Mouse (Mus musculus): Measurements from ENCODE around the gene Crybg3.

The Crybg3 gene

DNA sequence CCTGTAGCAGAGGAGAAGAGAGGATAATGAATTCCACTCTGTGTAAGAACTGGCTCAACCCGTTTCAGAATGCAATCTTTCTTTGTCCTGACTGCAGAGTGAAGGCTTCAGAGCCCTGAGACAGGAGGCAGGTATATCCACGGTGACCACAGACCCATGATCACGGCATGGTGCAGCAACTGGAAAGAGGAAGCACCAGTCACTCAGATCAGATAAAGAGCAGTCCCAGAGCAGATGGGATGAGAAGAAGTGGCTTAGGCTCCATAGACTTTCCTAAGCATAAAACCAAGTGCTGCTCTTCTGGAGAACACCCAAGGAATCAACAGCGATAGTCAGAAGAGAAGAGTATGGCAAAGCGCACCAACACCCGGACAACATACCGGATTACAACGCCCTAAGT lies 21.5 kb downstream of the Crybg3 start:
- DNase-seq (ENCODE audit: low spot score), result no peak

- no peak for DNase-seq (ENCODE audit: low spot score)
Observed at GRCm38 (mm10) chr16:59573961-59574360, 26.8 kb downstream of the Crybg3 start.

- DNase-seq (ENCODE audit: low spot score), result no peak
Observed at GRCm38 (mm10) chr16:59572685-59573084, 28.1 kb downstream of the Crybg3 start.

- no peak for DNase-seq (ENCODE audit: low spot score)
Observed at GRCm38 (mm10) chr16:59570807-59571206, 30.0 kb downstream of the Crybg3 start.

GRCm38 (mm10) chr16:59569837-59570236 lies 30.9 kb downstream of the Crybg3 start:
- DNase-seq (ENCODE audit: low spot score), result no peak

GRCm38 (mm10) chr16:59567721-59568381 lies 32.9 kb downstream of the Crybg3 start:
- DNase-seq (ENCODE audit: low spot score), result no peak

DNA sequence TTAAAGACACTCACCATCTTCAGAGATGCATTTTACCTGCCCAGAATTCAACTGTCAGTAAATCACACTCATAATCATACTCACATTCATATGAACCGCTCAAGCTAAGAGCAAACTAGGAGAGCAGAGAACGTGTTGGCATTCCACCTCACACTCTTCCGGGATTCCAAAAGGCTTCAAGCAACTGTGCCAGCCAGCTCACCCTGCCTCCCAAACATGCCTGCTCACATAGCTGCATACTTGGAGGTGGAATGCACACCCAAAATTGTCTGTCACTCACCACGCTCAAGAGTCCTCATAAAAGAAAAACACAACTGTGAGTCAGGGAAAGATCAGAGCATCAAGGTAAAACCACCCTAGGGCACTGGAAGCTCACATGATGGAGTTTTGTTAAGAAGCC lies 34.3 kb downstream of the Crybg3 start:
- DNase-seq (ENCODE audit: low spot score), result no peak

GRCm38 (mm10) chr16:59565631-59566030 lies 35.1 kb downstream of the Crybg3 start:
- DNase-seq (ENCODE audit: low spot score), result no peak

- DNase-seq (ENCODE audit: low spot score), result no peak
Observed at GRCm38 (mm10) chr16:59564025-59564424, 36.8 kb downstream of the Crybg3 start.

- DNase-seq (ENCODE audit: low spot score), result peak; percentile 34
Observed at GRCm38 (mm10) chr16:59559300-59560200, 41.2 kb downstream of the Crybg3 start.

GRCm38 (mm10) chr16:59558916-59559299 lies 41.9 kb downstream of the Crybg3 start:
- DNase-seq (ENCODE audit: low spot score), result no peak

- no peak for DNase-seq (ENCODE audit: low spot score)
Observed at GRCm38 (mm10) chr16:59553490-59554161, 47.2 kb downstream of the Crybg3 start.

GRCm38 (mm10) chr16:59551507-59551906 lies 49.3 kb downstream of the Crybg3 start:
- no peak for DNase-seq (ENCODE audit: low spot score)

DNA sequence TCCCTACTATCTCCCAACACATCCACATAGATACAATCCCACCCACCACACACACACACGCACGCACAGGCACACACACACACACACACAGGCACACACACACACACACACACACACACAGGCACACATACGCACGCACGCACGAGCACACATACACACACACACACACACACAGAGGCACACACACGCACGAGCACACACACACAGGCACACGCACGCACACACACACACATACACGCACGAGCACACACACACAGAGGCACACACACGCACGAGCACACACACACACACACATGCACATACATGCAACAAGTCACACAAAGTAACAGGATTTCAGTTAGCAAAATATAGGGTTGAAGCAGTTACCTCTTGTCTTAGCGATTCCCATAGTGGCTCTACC lies 51.1 kb downstream of the Crybg3 start:
- DNase-seq (ENCODE audit: low spot score), result no peak

GRCm38 (mm10) chr16:59548582-59548947 lies 52.2 kb downstream of the Crybg3 start:
- DNase-seq (ENCODE audit: low spot score), result no peak

GRCm38 (mm10) chr16:59547887-59548581 lies 52.7 kb downstream of the Crybg3 start:
- no peak for DNase-seq (ENCODE audit: low spot score)

- DNase-seq (ENCODE audit: low spot score), result no peak
Observed at GRCm38 (mm10) chr16:59547466-59547865, 53.3 kb downstream of the Crybg3 start.

DNA sequence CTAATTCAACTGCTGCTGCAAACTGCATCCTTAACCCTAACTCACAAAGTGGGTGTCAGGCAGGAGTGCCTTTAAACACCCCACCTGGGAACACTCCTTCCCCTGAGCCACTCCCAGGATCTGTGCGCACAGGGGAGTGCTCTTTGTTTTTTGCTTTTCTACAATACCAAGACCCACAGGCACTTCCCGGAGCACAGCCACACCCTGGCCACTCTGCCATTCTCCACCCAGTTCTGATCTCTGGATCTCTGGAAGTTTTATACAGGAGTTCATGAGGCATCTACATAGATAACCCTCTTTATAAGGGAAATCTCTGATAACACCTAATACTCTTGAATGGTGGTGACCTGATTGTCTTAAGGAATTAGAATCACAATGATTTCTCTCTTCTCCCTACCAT lies 55.4 kb downstream of the Crybg3 start:
- no peak for DNase-seq (ENCODE audit: low spot score)

- DNase-seq (ENCODE audit: low spot score), result no peak
Observed at GRCm38 (mm10) chr16:59541382-59541781, 59.4 kb downstream of the Crybg3 start.

GRCm38 (mm10) chr16:59540944-59541343 lies 59.8 kb downstream of the Crybg3 start:
- DNase-seq (ENCODE audit: low spot score), result no peak

GRCm38 (mm10) chr16:59535673-59536072 lies 65.1 kb downstream of the Crybg3 start:
- no peak for DNase-seq (ENCODE audit: low spot score)

- DNase-seq (ENCODE audit: low spot score), result no peak
Observed at GRCm38 (mm10) chr16:59534349-59534748, 66.4 kb downstream of the Crybg3 start.

All from embryo, embryonic 10 days (tissue).